Mouse (Mus musculus) kidney, adult 2 months (tissue): ENCODE measurements around the gene Lmntd1.

ENCODE experiments used
- CTCF ChIP-seq: fragments of 200-500 bp; conservative IDR thresholded peaks from 2 replicates; pipeline ENCODE4 v1.5.1; 2011; ENCODE audit warnings: low read depth, mild to moderate bottlenecking, control low read depth, low read length, moderate library complexity, mixed read lengths; ENCODE audit not compliant: insufficient read depth, insufficient read length
- POLR2A ChIP-seq: fragments of 200-500 bp; IDR thresholded peaks from one replicate; pipeline ENCODE4 v1.6.1; 2011; ENCODE audit warnings: low read depth, low read length, control low read depth

- TF ChIP-seq CTCF (no peak), POLR2A (no peak)
Observed at GRCm38 (mm10) chr6:145488251-145488650, 125.9 kb downstream of the Lmntd1 start.
